ENCODE assay signal across 11 mouse cellular contexts in genomic region chr6:146776610-146777389, GRCm38 (mm10). TPM values are rescaled to one million over a fixed set of nuclear protein-coding genes. Genes with fewer than 3 reads are reported as not detected.
A peak's percentile ranks its signal among the peaks of the same experiment; 100 is the strongest.
DNase-seq lines count a peak whose midpoint lies in the region; ATAC-seq lines count a peak whose summit lies in the region.
"Had no signal": no experiment of that assay in that cellular context is flagged by ENCODE, and none has a peak within 500 bp of the region (broad histone marks: within the 10 kb centered on the region; RNA-seq: fewer than 3 reads in every experiment).

No protein-coding gene starts in this region.

- H3K36me3 ChIP-seq in heart, embryonic 10.5 days = peaks cover 40% of the 10 kb centered on the region
- H3K36me3 ChIP-seq in liver, embryonic 12.5 days = peaks cover 18% of the 10 kb centered on the region
- peaks cover 30% of the 10 kb centered on the region for H3K36me3 ChIP-seq in hindbrain, embryonic 12.5 days
- H3K36me3 ChIP-seq in forebrain, embryonic 12.5 days (replicated peaks) = peaks cover 27% of the 10 kb centered on the region

- no peak overlapping the region for H3K27ac ChIP-seq in heart, embryonic 10.5 days
- H3K27ac ChIP-seq in liver, embryonic 12.5 days = no peak overlapping the region
- H3K27ac ChIP-seq in hindbrain, embryonic 12.5 days = no peak overlapping the region
- H3K27ac ChIP-seq in forebrain, embryonic 12.5 days = no peak overlapping the region
- H3K27ac ChIP-seq: limb, embryonic 13.5 days had no signal

- WGBS in heart, embryonic 10.5 days = 34% methylated on average over 2 of the region's 2 CpGs
- WGBS in liver, embryonic 12.5 days (ENCODE audit: insufficient replicate concordance) = 8% methylated on average over 2 of the region's 2 CpGs
- WGBS in hindbrain, embryonic 12.5 days = 19% methylated on average over 2 of the region's 2 CpGs
- 14% methylated on average over 2 of the region's 2 CpGs for WGBS in forebrain, embryonic 12.5 days

- peak; percentile 28; the same call in 1 of the 2 replicates for ATAC-seq in erythroblast, adult 5-6 weeks (replicated peaks; ENCODE audit: low FRiP score, poor library complexity, severe bottlenecking)
- peak; percentile 71 for ATAC-seq in liver, embryonic 12.5 days
- no peak for ATAC-seq in hindbrain, embryonic 12.5 days (ENCODE audit: low FRiP score)
- ATAC-seq in forebrain, embryonic 12.5 days (ENCODE audit: low FRiP score) = no peak

- H3K4me2 ChIP-seq in liver, embryonic 12.5 days = no peak overlapping the region
- no peak overlapping the region for H3K4me2 ChIP-seq in hindbrain, embryonic 12.5 days (replicated peaks)
- H3K4me2 ChIP-seq in forebrain, embryonic 12.5 days = no peak overlapping the region
- H3K4me2 ChIP-seq: limb, embryonic 13.5 days had no signal

- peaks cover 13% of the 10 kb centered on the region for H3K4me1 ChIP-seq in heart, embryonic 10.5 days
- peaks cover 13% of the 10 kb centered on the region for H3K4me1 ChIP-seq in liver, embryonic 12.5 days
- H3K4me1 ChIP-seq in hindbrain, embryonic 12.5 days = 0 out of 2 replicates have a peak, but pooled peaks cover 3% of the 10 kb centered on the region
- peaks cover 3% of the 10 kb centered on the region; the same call in 1 of the 2 replicates for H3K4me1 ChIP-seq in forebrain, embryonic 12.5 days
- H3K4me1 ChIP-seq: limb, embryonic 13.5 days had no signal

- H3K27me3 ChIP-seq in heart, embryonic 10.5 days (ENCODE audit: insufficient read depth, poor library complexity, severe bottlenecking) = no peaks in the 10 kb centered on the region
- no peaks in the 10 kb centered on the region for H3K27me3 ChIP-seq in liver, embryonic 12.5 days (replicated peaks)
- H3K27me3 ChIP-seq in hindbrain, embryonic 12.5 days = no peaks in the 10 kb centered on the region
- H3K27me3 ChIP-seq in forebrain, embryonic 12.5 days = no peaks in the 10 kb centered on the region
- H3K27me3 ChIP-seq: limb, embryonic 13.5 days had no signal

- no peak overlapping the region for H3K4me3 ChIP-seq in heart, embryonic 10.5 days
- H3K4me3 ChIP-seq in liver, embryonic 12.5 days = no peak overlapping the region
- H3K4me3 ChIP-seq in hindbrain, embryonic 12.5 days = no peak overlapping the region
- no peak overlapping the region for H3K4me3 ChIP-seq in forebrain, embryonic 12.5 days (replicated peaks)
- H3K4me3 ChIP-seq: erythroblast, embryonic 14.5 days; limb, embryonic 13.5 days had no signal

- peak; percentile 98 for DNase-seq in heart, adult 11 months
- DNase-seq in heart, embryonic 10.5 days (ENCODE audit: low spot score) = no peak
- DNase-seq in natural killer cell, adult 2 months (ENCODE audit: low spot score in 2 of 2) = peak; percentile 31 to 56
- DNase-seq in cerebellum, adult 9-11 months = no peak
- DNase-seq: spleen, adult 18-20 months had no signal

- H3K9me3 ChIP-seq in heart, embryonic 10.5 days = no peaks in the 10 kb centered on the region
- no peaks in the 10 kb centered on the region for H3K9me3 ChIP-seq in liver, embryonic 12.5 days (replicated peaks)
- no peaks in the 10 kb centered on the region for H3K9me3 ChIP-seq in hindbrain, embryonic 12.5 days (replicated peaks)
- no peaks in the 10 kb centered on the region for H3K9me3 ChIP-seq in forebrain, embryonic 12.5 days
- H3K9me3 ChIP-seq: limb, embryonic 13.5 days had no signal

- no peak overlapping the region for H3K9ac ChIP-seq in liver, embryonic 12.5 days
- no peak overlapping the region for H3K9ac ChIP-seq in hindbrain, embryonic 12.5 days
- H3K9ac ChIP-seq in forebrain, embryonic 12.5 days = no peak overlapping the region
- H3K9ac ChIP-seq: limb, embryonic 13.5 days had no signal

RNA-seq across cellular contexts. Expression of gene Arntl2, which starts 19.1 kb away (rescaled TPM):
- 2.7 and 3.6 TPM in 2 replicates for polyA plus RNA-seq in heart, embryonic 10.5 days (2016; fragmentation: Nextera tagmentation; extraction: Ambion mirVana)
- total RNA-seq in erythroblast, adult 5-6 weeks (2015; ENCODE audit: low replicate concordance) = not detected in 2 replicates
- not detected in 2 replicates for total RNA-seq in erythroblast, adult 5-6 weeks (2017; ENCODE audit: low replicate concordance)
- polyA plus RNA-seq in liver, embryonic 12.5 days (2016; fragmentation: Nextera tagmentation; extraction: Ambion mirVana) = 0.50 and 0.94 TPM in 2 replicates
- polyA plus RNA-seq in hindbrain, embryonic 12.5 days (2016; fragmentation: Nextera tagmentation; extraction: Ambion mirVana) = 2.2 and 3.0 TPM in 2 replicates
- 0.86 and 1.4 TPM in 2 replicates for polyA plus RNA-seq in forebrain, embryonic 12.5 days (2016; fragmentation: Nextera tagmentation; extraction: Ambion mirVana)
- polyA plus RNA-seq: erythroblast, embryonic 14.5 days had no signal

RNA-seq across cellular contexts. Expression of gene Stk38l, which starts 52.0 kb away (rescaled TPM):
- polyA plus RNA-seq in heart, embryonic 10.5 days (2016; fragmentation: Nextera tagmentation; extraction: Ambion mirVana) = 31.7 and 40.6 TPM in 2 replicates
- 0.58 and 1.0 TPM in 2 replicates for total RNA-seq in erythroblast, adult 5-6 weeks (2015; ENCODE audit: low replicate concordance)
- 1.4 and 6.8 TPM in 2 replicates for total RNA-seq in erythroblast, adult 5-6 weeks (2017; ENCODE audit: low replicate concordance)
- 6.7 and 6.8 TPM in 2 replicates for polyA plus RNA-seq in liver, embryonic 12.5 days (2016; fragmentation: Nextera tagmentation; extraction: Ambion mirVana)
- 19.4 and 19.6 TPM in 2 replicates for polyA plus RNA-seq in hindbrain, embryonic 12.5 days (2016; fragmentation: Nextera tagmentation; extraction: Ambion mirVana)
- 17.6 TPM in 2 replicates for polyA plus RNA-seq in forebrain, embryonic 12.5 days (2016; fragmentation: Nextera tagmentation; extraction: Ambion mirVana)

Comparison
In these comparisons a context has a peak if more than half of its experiments do, and no peak if none do; other contexts are left out.
1. DNase-seq: peak in heart, adult 11 months (single experiment) and natural killer cell, adult 2 months (2 of 2); none in heart, embryonic 10.5 days (single experiment) and cerebellum, adult 9-11 months (single experiment).
2. ATAC-seq: peak in erythroblast, adult 5-6 weeks (single experiment) and liver, embryonic 12.5 days (single experiment); none in hindbrain, embryonic 12.5 days (single experiment) and forebrain, embryonic 12.5 days (single experiment).